Mouse (Mus musculus) left cerebral cortex, adult 2 months (tissue): Measurements from ENCODE around the gene Wnt16. TPM values are rescaled to one million over a fixed set of nuclear protein-coding genes. Genes with fewer than 3 reads are reported as not detected.

Experiments
- DNase-seq, 2 experiments: peaks; one replicate each; pipeline ENCODE4 v3.0.0; 2021 to 2022; ENCODE audit warnings: low spot score in 2 of 2, mixed read lengths in 1 of 2; ENCODE audit errors: extremely low spot score in 1 of 2
- H3K27ac ChIP-seq: fragments of 200-600 bp; 2 replicates; pipeline ENCODE4 v1.8.1; 2022
- H3K4me3 ChIP-seq: fragments of 200-600 bp; 2 replicates; pipeline ENCODE4 v1.8.1; 2022
- CTCF ChIP-seq: fragments of 200-600 bp; IDR thresholded peaks from 2 replicates; pipeline ENCODE4 v1.8.1; 2022; ENCODE audit warnings: antibody characterized with exemption, mild to moderate bottlenecking, moderate library complexity
- intact Hi-C: fragments of 180-260 bp; cut with DNase I; formaldehyde crosslinking; loops from one replicate; pipeline ENCODE4 v1.15.1; 2025
- total RNA-seq, 2 experiments: library from RNA; stranded (reverse); gene quantifications; 2 replicates each; pipeline ENCODE4 v1.2.3; 2021

Wnt16 gene
- total RNA-seq, 2 experiments from 2014 or later, result 0.72 to 1.1 TPM

GRCm38 (mm10) chr6:22327091-22327490 is 39.1 kb downstream of the Wnt16 start:
- no peak overlapping the region for H3K27ac ChIP-seq
- intact Hi-C loops, result loop anchor here (5.0 kb wide), 1 partner anchor 205 kb away; no protein-coding TSS in a partner anchor
- no peak for DNase-seq
- no peak overlapping the region for H3K4me3 ChIP-seq
- no peak for TF ChIP-seq CTCF

- intact Hi-C loops, result loop anchor here (5.0 kb wide), 1 partner anchor 206 kb away; no protein-coding TSS in a partner anchor
- Histone ChIP-seq H3K4me3 (no peak overlapping the region), H3K27ac (no peak overlapping the region)
- no peak for DNase-seq
- no peak for TF ChIP-seq CTCF
Observed at GRCm38 (mm10) chr6:22327931-22328330, 39.9 kb downstream of the Wnt16 start.

GRCm38 (mm10) chr6:22330169-22330960 is 42.3 kb downstream of the Wnt16 start:
- intact Hi-C loops, result no loop called here
- Histone ChIP-seq H3K4me3 (no peak overlapping the region), H3K27ac (no peak overlapping the region)
- no peak for DNase-seq
- TF ChIP-seq CTCF, result no peak

GRCm38 (mm10) chr6:22332548-22332947 is 44.5 kb downstream of the Wnt16 start:
- DNase-seq, result no peak
- Histone ChIP-seq H3K27ac (no peak overlapping the region), H3K4me3 (no peak overlapping the region)
- intact Hi-C loops, result no loop called here
- TF ChIP-seq CTCF, result no peak

GRCm38 (mm10) chr6:22339763-22340542 is 51.9 kb downstream of the Wnt16 start:
- TF ChIP-seq CTCF, result no peak

GRCm38 (mm10) chr6:22340779-22341178 is 52.8 kb downstream of the Wnt16 start:
- intact Hi-C loops, result no loop called here
- no peak for TF ChIP-seq CTCF
- H3K4me3 ChIP-seq, result no peak overlapping the region
- no peak for DNase-seq
- H3K27ac ChIP-seq, result no peak overlapping the region

More at GRCm38 (mm10) chr6:22339763-22340542, 51.9 kb downstream of the Wnt16 start:
- intact Hi-C loops, result no loop called here
- no peak for DNase-seq
- H3K27ac ChIP-seq, result no peak overlapping the region
- no peak overlapping the region for H3K4me3 ChIP-seq

- no peak overlapping the region for H3K27ac ChIP-seq
- intact Hi-C loops, result no loop called here
- H3K4me3 ChIP-seq, result no peak overlapping the region
- no peak for TF ChIP-seq CTCF
- DNase-seq, result no peak
Observed at GRCm38 (mm10) chr6:22343292-22343691, 55.3 kb downstream of the Wnt16 start.

- DNase-seq, result no peak
- no peak for TF ChIP-seq CTCF
- intact Hi-C loops, result no loop called here
- no peak overlapping the region for H3K4me3 ChIP-seq
- H3K27ac ChIP-seq, result no peak overlapping the region
Observed at GRCm38 (mm10) chr6:22343706-22344105, 55.7 kb downstream of the Wnt16 start.

- no peak for TF ChIP-seq CTCF
- no peak for DNase-seq
- H3K4me3 ChIP-seq, result no peak overlapping the region
- intact Hi-C loops, result no loop called here
- no peak overlapping the region for H3K27ac ChIP-seq
Observed at GRCm38 (mm10) chr6:22344443-22344842, 56.4 kb downstream of the Wnt16 start.

- Histone ChIP-seq H3K27ac (no peak overlapping the region), H3K4me3 (no peak overlapping the region)
- intact Hi-C loops, result no loop called here
- TF ChIP-seq CTCF, result no peak
- no peak for DNase-seq
Observed at GRCm38 (mm10) chr6:22347132-22347902, 59.3 kb downstream of the Wnt16 start.

Other genes with a start within 250 kb of the Wnt16 start
- gene Fam3c, start 68.0 kb downstream of the Wnt16 start, total RNA-seq, result 10 to 100 TPM; 86.8 to 92.8 TPM